Mouse (Mus musculus): Measurements from ENCODE around the gene Txlnb. TPM values are rescaled to one million over a fixed set of nuclear protein-coding genes. Genes with fewer than 3 reads are reported as not detected.

The Txlnb gene
- under 1 TPM; 0.40 to 0.48 TPM for total RNA-seq (2023)

DNA sequence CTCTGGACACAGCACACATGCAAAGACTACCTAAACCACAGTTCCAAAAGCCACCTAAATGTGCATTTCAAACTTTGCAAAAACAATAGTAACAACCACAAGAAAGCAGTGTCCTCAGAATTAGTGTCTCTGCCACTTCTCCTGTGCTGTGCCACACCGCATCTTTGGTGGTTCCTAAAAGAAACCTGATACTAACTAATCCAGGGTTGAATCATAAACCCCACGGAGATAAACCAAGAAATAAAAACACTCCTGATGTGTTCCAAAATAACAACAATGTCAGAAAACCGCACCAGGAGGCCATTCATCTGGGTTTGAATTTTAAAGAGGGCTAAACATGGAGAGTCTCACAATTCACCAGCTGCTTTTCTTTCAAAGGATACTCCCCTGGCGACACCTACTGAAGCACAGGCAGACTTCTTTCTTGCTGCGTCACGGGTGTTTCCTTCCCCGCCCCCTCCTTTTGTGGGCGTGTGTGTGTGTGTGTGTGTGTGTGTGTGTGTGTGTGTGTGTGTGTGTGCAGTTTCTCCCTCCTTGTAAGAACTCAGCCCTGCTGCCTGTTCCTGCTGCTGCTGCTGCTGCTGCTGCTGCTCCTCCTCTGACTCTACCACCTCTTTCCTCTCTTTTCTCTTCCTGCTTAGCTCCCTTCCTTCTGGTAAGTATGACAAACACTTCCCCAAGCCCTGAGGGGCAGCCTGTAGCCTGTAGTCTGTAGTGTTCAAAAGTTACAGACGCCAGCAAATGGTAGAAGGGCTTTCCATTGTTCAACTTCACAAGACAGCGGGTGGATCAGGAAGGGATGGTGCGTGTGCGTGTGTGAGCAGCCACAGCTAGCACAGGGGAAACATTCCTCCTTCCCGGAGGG is at the start of gene Txlnb:
Txlnb (plus strand) TSS at position 460 of the 865 bp plus-strand sequence.

Other genes with a start within 250 kb of the Txlnb start
- 100 to 1,000 TPM; 118 to 139 TPM for gene Cited2, start 73.0 kb upstream of the Txlnb start, total RNA-seq (2023)
- gene Heca, start 151.8 kb downstream of the Txlnb start, total RNA-seq (2023): 10 to 100 TPM; 34.9 to 45.9 TPM
- gene Abracl, start 227.1 kb downstream of the Txlnb start, total RNA-seq (2023): 100 to 1,000 TPM in 1 of 2 experiments, 10 to 100 TPM in 1; 93.2 to 108 TPM